9 mouse cellular contexts compared by ENCODE assay signal in the genomic region with DNA sequence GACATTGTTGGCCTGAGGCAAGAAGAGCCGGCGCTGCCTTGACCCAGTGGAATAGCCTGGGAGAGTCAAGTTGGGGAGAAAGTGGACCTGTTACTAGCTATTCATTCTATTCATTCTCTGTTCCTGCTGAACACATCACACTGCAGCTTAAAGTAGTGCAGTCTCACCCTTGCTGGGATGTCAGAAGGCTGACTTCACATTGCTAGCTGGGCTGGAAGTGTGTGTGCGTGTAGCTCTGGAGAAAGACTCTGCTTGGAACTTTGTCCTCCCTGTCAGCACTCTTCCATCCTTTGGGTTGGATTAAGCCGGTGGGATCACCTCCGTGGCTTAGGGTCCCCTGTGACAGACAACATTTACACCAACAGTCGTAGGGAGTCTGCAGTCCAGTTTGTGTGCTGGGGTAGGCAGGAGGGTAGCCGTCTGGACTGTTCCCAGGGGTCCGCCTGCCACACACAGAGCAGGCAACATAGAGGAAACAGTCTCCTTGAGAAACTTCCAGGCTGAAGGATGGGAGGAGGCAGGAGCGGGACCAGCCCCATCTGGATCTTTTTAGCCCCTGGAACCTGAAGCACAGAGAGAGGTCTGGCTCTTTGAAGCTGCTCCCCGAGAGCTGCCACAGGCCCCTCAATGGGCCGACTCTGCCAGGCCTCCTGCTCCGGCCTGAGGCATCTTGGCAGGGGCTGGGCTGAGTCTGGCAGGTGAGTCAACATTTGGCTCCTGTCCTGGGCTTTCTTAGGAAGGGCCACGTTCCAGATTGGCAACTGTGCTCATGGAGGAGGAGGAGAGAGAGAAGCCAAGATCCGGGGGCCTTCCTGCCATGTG.
DNase-seq lines count a peak whose midpoint lies in the region; ATAC-seq and TF ChIP-seq lines count a peak whose summit lies in the region.
"Had no signal": no experiment of that assay in that cellular context is flagged by ENCODE, and none has a peak within 500 bp of the region (broad histone marks: within the 10 kb centered on the region; RNA-seq: fewer than 3 reads in every experiment).

No protein-coding gene starts in this region.

- H3K4me2 ChIP-seq in stomach, embryonic 14.5 days (replicated peaks; ENCODE audit: low read depth, low read length): no peak overlapping the region
- H3K4me2 ChIP-seq: liver, embryonic 13.5 days had no signal

- no peak overlapping the region for H3K4me3 ChIP-seq in heart, adult 2 months
- H3K4me3 ChIP-seq in stomach, embryonic 14.5 days (ENCODE audit: low read depth, low read length): no peak overlapping the region
- H3K4me3 ChIP-seq: liver, embryonic 13.5 days had no signal

- no peaks in the 10 kb centered on the region for H3K36me3 ChIP-seq in heart, adult 2 months (ENCODE audit: control insufficient read depth, insufficient read depth, low read length)
- H3K36me3 ChIP-seq in stomach, embryonic 14.5 days (ENCODE audit: control insufficient read depth, insufficient read depth, low read length): no peaks in the 10 kb centered on the region
- H3K36me3 ChIP-seq: liver, embryonic 13.5 days had no signal

- H3K27me3 ChIP-seq in heart, adult 2 months (ENCODE audit: control insufficient read depth, insufficient read depth, low read length): no peaks in the 10 kb centered on the region
- H3K27me3 ChIP-seq in stomach, embryonic 14.5 days (ENCODE audit: control insufficient read depth, insufficient read depth, low read length): no peaks in the 10 kb centered on the region
- H3K27me3 ChIP-seq: liver, embryonic 13.5 days had no signal

- no peak for TF ChIP-seq POLR2A in heart, adult 2 months (IDR thresholded peaks at IDR 0.05; ENCODE audit: insufficient read depth, low read depth, low read length)

- intact Hi-C loops in heart, adult 2 months (cut with DNase I): no loop called here
- intact Hi-C loops in left cerebral cortex, postnatal 4 days (cut with DNase I): no loop called here

- no peaks in the 10 kb centered on the region for H3K79me2 ChIP-seq in heart, adult 2 months (replicated peaks; ENCODE audit: control insufficient read depth, insufficient read depth, low read length)

- 50% methylated on average over 14 of the region's 14 CpGs for WGBS in heart, adult 2 months
- WGBS in stomach, embryonic 14.5 days: 45% methylated on average over 14 of the region's 14 CpGs

- no peak for TF ChIP-seq EP300 in heart, adult 2 months (IDR thresholded peaks at IDR 0.05; ENCODE audit: insufficient read depth, low read depth, low read length)

- no peak overlapping the region for H3K9ac ChIP-seq in heart, adult 2 months (ENCODE audit: low read depth, low read length)
- H3K9ac ChIP-seq in stomach, embryonic 14.5 days (replicated peaks; ENCODE audit: low read depth, low read length): no peak overlapping the region
- H3K9ac ChIP-seq: liver, embryonic 13.5 days had no signal

- TF ChIP-seq CTCF in heart, adult 2 months (IDR thresholded peaks at IDR 0.05): no peak

- no peaks in the 10 kb centered on the region for H3K9me3 ChIP-seq in stomach, embryonic 14.5 days (ENCODE audit: control insufficient read depth, low read depth, low read length)
- H3K9me3 ChIP-seq: liver, embryonic 13.5 days had no signal

- DNase-seq in frontal cortex, postnatal 25 days (ENCODE audit: low spot score in 2 of 2): no peak
- DNase-seq in MN1 (ENCODE audit: low spot score): peak; percentile 84
- DNase-seq in cerebellum, postnatal 25 days: peak; percentile 94 to 95
- DNase-seq in heart, adult 2 months: peak; percentile 60 to 78
- DNase-seq in left cerebral cortex, postnatal 4 days: peak; percentile 87
- DNase-seq: liver, embryonic 13.5 days had no signal

- peak; percentile 65 for ATAC-seq in frontal cortex, adult (ENCODE audit: low TSS enrichment)
- ATAC-seq in stomach, embryonic 14.5 days (ENCODE audit: insufficient number of reproducible peaks, insufficient read depth, low FRiP score, low read depth): peak; percentile 36; the same call in 1 of the 2 replicates
- no peak for ATAC-seq in inflammation-experienced regulatory T-cells, adult 6 months

- H3K4me1 ChIP-seq in heart, adult 2 months (ENCODE audit: control insufficient read depth, insufficient read depth, low read length): peaks cover 9% of the 10 kb centered on the region
- no peaks in the 10 kb centered on the region for H3K4me1 ChIP-seq in stomach, embryonic 14.5 days (ENCODE audit: control insufficient read depth, insufficient read depth, low read length)
- H3K4me1 ChIP-seq: liver, embryonic 13.5 days had no signal

- no peak overlapping the region for H3K27ac ChIP-seq in heart, adult 2 months
- H3K27ac ChIP-seq in stomach, embryonic 14.5 days (ENCODE audit: low read length): no peak overlapping the region
- H3K27ac ChIP-seq: liver, embryonic 13.5 days had no signal

Comparison
In these comparisons a context has a peak if more than half of its experiments do, and no peak if none do; other contexts are left out.
1. DNase-seq: peak in MN1 (single experiment), cerebellum, postnatal 25 days (2 of 2), heart, adult 2 months (2 of 2) and left cerebral cortex, postnatal 4 days (single experiment); none in frontal cortex, postnatal 25 days (0 of 2).